Mouse (Mus musculus) liver, embryonic 14.5 days (tissue): Measurements from ENCODE around the gene Ddhd1.

Source experiments
- CTCF ChIP-seq: IDR thresholded peaks from 2 replicates; pipeline ENCODE4 v1.5.1; 2016; ENCODE audit warnings: antibody characterized with exemption, low read depth, control low read depth
- EP300 ChIP-seq: IDR thresholded peaks from 2 replicates; pipeline ENCODE4 v1.6.1; 2016; ENCODE audit warnings: antibody characterized with exemption, low read depth

DNA sequence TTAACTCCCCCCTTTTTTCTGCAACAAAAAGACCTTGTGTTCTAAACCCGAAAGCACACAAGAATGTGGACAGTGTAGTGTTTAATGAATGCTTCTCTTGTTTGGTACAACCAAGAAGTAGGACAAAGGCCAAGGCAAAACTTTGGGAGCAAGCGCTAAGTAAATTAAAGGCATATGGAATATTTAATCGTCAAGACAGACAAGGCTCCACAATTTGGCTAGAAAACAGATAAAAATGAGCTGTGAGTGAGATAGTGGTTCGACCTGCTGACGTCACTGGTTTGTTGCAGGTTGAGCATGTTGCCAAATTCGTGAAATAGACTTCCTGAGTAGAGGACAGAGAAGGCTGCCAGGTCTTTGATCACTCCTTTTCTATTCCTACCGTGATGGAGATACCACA is 69.5 kb downstream of the Ddhd1 start:
- no peak for TF ChIP-seq CTCF
- TF ChIP-seq EP300: no peak
